Mouse (Mus musculus) lung, embryonic 16.5 days (tissue): Measurements from ENCODE around the gene Pgap3. TPM values are rescaled to one million over a fixed set of nuclear protein-coding genes. Genes with fewer than 3 reads are reported as not detected.

Experiments used
- polyA plus RNA-seq: library from polyadenylated mRNA; unstranded; fragments of >200 nt; fragmentation: Nextera tagmentation; extraction: Ambion mirVana; gene quantifications from 2 replicates; pipeline ENCODE4 v1.2.1, GENCODE M21; 2015

Gene Pgap3
- polyA plus RNA-seq, 1 experiment from 2014 or later, result 16.2 TPM

Other genes starting within 250 kb of the Pgap3 start
- gene Med1, start 207.2 kb downstream of the Pgap3 start, polyA plus RNA-seq, result 58.1 and 59.2 TPM in 2 replicates
- gene Cdk12, start 197.4 kb downstream of the Pgap3 start, polyA plus RNA-seq, result 8.5 and 8.8 TPM in 2 replicates
- 0.06 TPM in 1 of 2 replicates, not detected in the other for gene Neurod2, start 70.8 kb downstream of the Pgap3 start, polyA plus RNA-seq
- 5.6 and 6.1 TPM in 2 replicates for gene Ppp1r1b, start 52.1 kb downstream of the Pgap3 start, polyA plus RNA-seq
- gene Stard3, start 42.1 kb downstream of the Pgap3 start, polyA plus RNA-seq, result 55.9 and 61.3 TPM in 2 replicates
- 6.7 and 8.0 TPM in 2 replicates for gene Tcap, start 16.7 kb downstream of the Pgap3 start, polyA plus RNA-seq
- 0.13 TPM in 1 of 2 replicates, not detected in the other for gene Pnmt, start 14.0 kb downstream of the Pgap3 start, polyA plus RNA-seq
- gene Erbb2, start 12.0 kb upstream of the Pgap3 start, polyA plus RNA-seq, result 39.3 and 41.4 TPM in 2 replicates
- 87.5 and 97.5 TPM in 2 replicates for gene Mien1, start 38.5 kb upstream of the Pgap3 start, polyA plus RNA-seq
- gene Grb7, start 45.9 kb upstream of the Pgap3 start, polyA plus RNA-seq, result 45.6 and 47.6 TPM in 2 replicates
- 0.33 and 1.1 TPM in 2 replicates for gene Ikzf3, start 145.5 kb upstream of the Pgap3 start, polyA plus RNA-seq
- gene Zpbp2, start 150.6 kb upstream of the Pgap3 start, polyA plus RNA-seq, result 0.18 TPM in 1 of 2 replicates, not detected in the other
- 50.8 and 51.2 TPM in 2 replicates for gene Ormdl3, start 186.9 kb upstream of the Pgap3 start, polyA plus RNA-seq
- gene Lrrc3c, start 197.8 kb upstream of the Pgap3 start, polyA plus RNA-seq, result not detected in 2 replicates
- gene Gm12355, start 225.2 kb upstream of the Pgap3 start, polyA plus RNA-seq, result 0.69 and 1.2 TPM in 2 replicates
- not detected in 2 replicates for gene Gsdma3, start 225.9 kb upstream of the Pgap3 start, polyA plus RNA-seq
- not detected in 2 replicates for gene Gsdma2, start 246.3 kb upstream of the Pgap3 start, polyA plus RNA-seq